Mouse (Mus musculus) right cerebral cortex, postnatal 4 days (tissue): Measurements from ENCODE around the gene Grb2.

ENCODE experiments used
- DNase-seq: peaks from one replicate; pipeline ENCODE4 v3.0.0-alpha.2; 2022

Grb2 gene

GRCm38 (mm10) chr11:115623487-115624070 is 84.8 kb downstream of the Grb2 start:
- DNase-seq, result no peak

- no peak for DNase-seq
Observed at GRCm38 (mm10) chr11:115619949-115620348, 88.4 kb downstream of the Grb2 start.

- no peak for DNase-seq
Observed at GRCm38 (mm10) chr11:115618732-115619516, 89.5 kb downstream of the Grb2 start.

GRCm38 (mm10) chr11:115618001-115618400 is 90.4 kb downstream of the Grb2 start:
- DNase-seq, result no peak

GRCm38 (mm10) chr11:115616893-115617292 is 91.5 kb downstream of the Grb2 start:
- DNase-seq, result no peak

- no peak for DNase-seq
Observed at GRCm38 (mm10) chr11:115616371-115616770, 92.0 kb downstream of the Grb2 start.

- no peak for DNase-seq
Observed at GRCm38 (mm10) chr11:115615875-115616274, 92.5 kb downstream of the Grb2 start.

- no peak for DNase-seq
Observed at GRCm38 (mm10) chr11:115615108-115615825, 93.1 kb downstream of the Grb2 start.

- DNase-seq, result no peak
Observed at GRCm38 (mm10) chr11:115614346-115615107, 93.9 kb downstream of the Grb2 start.

- no peak for DNase-seq
Observed at GRCm38 (mm10) chr11:115613138-115613945, 95.1 kb downstream of the Grb2 start.

- peak; percentile 74 for DNase-seq
Observed at GRCm38 (mm10) chr11:115612410-115613137, 95.8 kb downstream of the Grb2 start, which contains the start of gene Mif4gd. Gene Mif4gd (minus strand): TSS chr11:115612969.

GRCm38 (mm10) chr11:115612059-115612409 is 96.4 kb downstream of the Grb2 start:
- DNase-seq, result peak; percentile 77

- DNase-seq, result no peak
Observed at GRCm38 (mm10) chr11:115611173-115611572, 97.2 kb downstream of the Grb2 start.

GRCm38 (mm10) chr11:115609576-115609975 is 98.8 kb downstream of the Grb2 start:
- no peak for DNase-seq

GRCm38 (mm10) chr11:115608421-115609399 is 99.7 kb downstream of the Grb2 start:
- DNase-seq, result no peak

GRCm38 (mm10) chr11:115606733-115607132 is 101.7 kb downstream of the Grb2 start:
- no peak for DNase-seq

GRCm38 (mm10) chr11:115604304-115604696 is 104.1 kb downstream of the Grb2 start:
- DNase-seq, result no peak

- peak; percentile 88 for DNase-seq
Observed at GRCm38 (mm10) chr11:115603476-115604303, 104.7 kb downstream of the Grb2 start, which contains the start of the genes Mrps7 and Gga3. Gene Mrps7 (plus strand): TSS chr11:115603925. Gene Gga3 (minus strand): TSS chr11:115604051.

- DNase-seq, result no peak
Observed at GRCm38 (mm10) chr11:115603128-115603475, 105.3 kb downstream of the Grb2 start.
